Mouse (Mus musculus) lung, postnatal 0 days (tissue): ENCODE data around the gene Svep1. TPM values are rescaled to one million over a fixed set of nuclear protein-coding genes. Genes with fewer than 3 reads are reported as not detected.

ENCODE experiments used
- ATAC-seq: fragments of 200-750 bp; cut with Nextera tagmentation; 2 replicates; pipeline ENCODE4 v1.8.0; 2017; ENCODE audit warnings: moderate library complexity
- DNase-seq: peaks from one replicate; pipeline ENCODE4 v3.0.0-alpha.2; 2016; ENCODE audit warnings: low spot score
- H3K27ac ChIP-seq: fragments of 300-500 bp; sonication (generic); 2 replicates; pipeline ENCODE4 v1.5.1; 2014; ENCODE audit warnings: antibody characterized with exemption, mild to moderate bottlenecking, low read length, mixed read lengths
- H3K27me3 ChIP-seq: fragments of 300-500 bp; sonication (generic); replicated peaks from 2 replicates; pipeline ENCODE4 v1.6.1; 2014; ENCODE audit warnings: low read length, mixed read lengths; ENCODE audit not compliant: insufficient read depth
- H3K36me3 ChIP-seq: fragments of 300-500 bp; sonication (generic); 2 replicates; pipeline ENCODE4 v1.6.1; 2014; ENCODE audit warnings: low read length, mixed read lengths; ENCODE audit not compliant: insufficient read depth
- H3K4me1 ChIP-seq: fragments of 300-500 bp; sonication (generic); 2 replicates; pipeline ENCODE4 v1.6.1; 2014; ENCODE audit warnings: antibody characterized with exemption, low read depth, low read length, mixed read lengths; ENCODE audit not compliant: insufficient read depth
- H3K4me2 ChIP-seq: fragments of 300-500 bp; sonication (generic); replicated peaks from 2 replicates; pipeline ENCODE4 v1.6.1; 2014; ENCODE audit warnings: low read depth, mild to moderate bottlenecking, low read length, moderate library complexity, mixed read lengths
- H3K4me3 ChIP-seq: fragments of 300-500 bp; sonication (generic); 2 replicates; pipeline ENCODE4 v1.5.1; 2014; ENCODE audit warnings: low read depth, low read length
- H3K9ac ChIP-seq: fragments of 300-500 bp; sonication (generic); replicated peaks from 2 replicates; pipeline ENCODE4 v1.6.1; 2014; ENCODE audit warnings: low read depth, mild to moderate bottlenecking
- H3K9me3 ChIP-seq: fragments of 300-500 bp; sonication (generic); 2 replicates; pipeline ENCODE4 v1.6.1; 2016; ENCODE audit warnings: low read length, mixed read lengths
- CTCF ChIP-seq: IDR thresholded peaks from 2 replicates; pipeline ENCODE4 v1.5.1; 2016; ENCODE audit warnings: antibody characterized with exemption, mild to moderate bottlenecking
- EP300 ChIP-seq: IDR thresholded peaks from 2 replicates; pipeline ENCODE4 v1.6.1; 2016; ENCODE audit warnings: antibody characterized with exemption, mild to moderate bottlenecking, control low read depth
- whole genome bisulfite sequencing: fragments of 180-500 bp; shearing (Covaris S2); extraction: QIAGEN DNeasy Blood & Tissue Kit; methylation state at CpG from one replicate; pipeline ENCODE4 v1.1.7; 2014; 5-methylcytosine and 5-hydroxymethylcytosine counted together
- polyA plus RNA-seq: library from polyadenylated mRNA; unstranded; fragments of >200 nt; fragmentation: Nextera tagmentation; extraction: Ambion mirVana; gene quantifications from 2 replicates; pipeline ENCODE4 v1.2.1, GENCODE M21; 2015

The Svep1 gene
- polyA plus RNA-seq, 1 experiment from 2014 or later = 3.9 TPM

GRCm38 (mm10) chr4:58161901-58162300 lies 44.8 kb downstream of the Svep1 start:
- H3K9ac ChIP-seq = no peak overlapping the region
- 69% methylated on average over 2 of the region's 2 CpGs for WGBS
- DNase-seq = no peak
- no peaks in the 10 kb centered on the region for H3K27me3 ChIP-seq
- no peak for ATAC-seq
- H3K9me3 ChIP-seq = no peaks in the 10 kb centered on the region
- H3K36me3 ChIP-seq = no peaks in the 10 kb centered on the region
- no peaks in the 10 kb centered on the region for H3K4me1 ChIP-seq
- TF ChIP-seq CTCF (no peak), EP300 (no peak)
- no peak overlapping the region for H3K27ac ChIP-seq
- no peak overlapping the region for H3K4me2 ChIP-seq
- H3K4me3 ChIP-seq = no peak overlapping the region

GRCm38 (mm10) chr4:58159564-58159963 lies 47.1 kb downstream of the Svep1 start:
- WGBS = 29% methylated on average over 1 of the region's 1 CpGs
- no peak overlapping the region for H3K4me2 ChIP-seq
- no peak overlapping the region for H3K9ac ChIP-seq
- DNase-seq (no peak), ATAC-seq (no peak)
- TF ChIP-seq CTCF (no peak), EP300 (no peak)
- no peaks in the 10 kb centered on the region for H3K36me3 ChIP-seq
- H3K9me3 ChIP-seq = no peaks in the 10 kb centered on the region
- H3K27me3 ChIP-seq = no peaks in the 10 kb centered on the region
- H3K4me1 ChIP-seq = no peaks in the 10 kb centered on the region
- no peak overlapping the region for H3K27ac ChIP-seq
- H3K4me3 ChIP-seq = no peak overlapping the region

- DNase-seq (peak; percentile 40), ATAC-seq (no peak)
- H3K4me2 ChIP-seq = no peak overlapping the region
- H3K4me3 ChIP-seq = no peak overlapping the region
- H3K9ac ChIP-seq = no peak overlapping the region
- no peak overlapping the region for H3K27ac ChIP-seq
- WGBS = 59% methylated on average over 3 of the region's 3 CpGs
- H3K9me3 ChIP-seq = peaks cover 3% of the 10 kb centered on the region; the same call in 1 of the 2 replicates
- H3K36me3 ChIP-seq = no peaks in the 10 kb centered on the region
- H3K4me1 ChIP-seq = no peaks in the 10 kb centered on the region
- H3K27me3 ChIP-seq = no peaks in the 10 kb centered on the region
- TF ChIP-seq CTCF = no peak
- no peak for TF ChIP-seq EP300
Measured at GRCm38 (mm10) chr4:58150301-58150700, 56.4 kb downstream of the Svep1 start.

- peak; percentile 61 for ATAC-seq
- WGBS = 29% methylated on average over 1 of the region's 1 CpGs
Measured at GRCm38 (mm10) chr4:58149186-58149585, 57.5 kb downstream of the Svep1 start.

DNA sequence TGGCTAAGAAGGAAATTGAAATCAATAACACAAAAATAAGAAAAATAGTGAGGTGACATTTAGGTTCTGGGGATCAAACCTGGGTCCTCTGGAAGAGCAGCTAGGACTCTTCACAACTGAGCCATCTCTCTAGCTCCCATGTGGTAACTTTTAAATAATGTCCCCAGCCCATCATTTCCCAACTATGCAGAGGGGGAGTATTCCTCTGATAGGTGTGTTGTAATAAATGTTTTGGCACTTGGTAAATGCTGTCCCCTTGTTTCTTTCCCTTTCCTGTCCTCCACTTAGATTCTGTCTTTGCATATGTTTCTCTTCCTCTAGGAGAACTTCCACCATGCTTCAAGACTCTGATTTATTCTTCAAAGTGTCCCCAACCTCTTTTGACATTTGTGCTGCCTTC lies 58.1 kb downstream of the Svep1 start:
- peaks cover 3% of the 10 kb centered on the region; the same call in 1 of the 2 replicates for H3K9me3 ChIP-seq

More at GRCm38 (mm10) chr4:58149186-58149585, 57.5 kb downstream of the Svep1 start:
- no peaks in the 10 kb centered on the region for H3K36me3 ChIP-seq
- no peaks in the 10 kb centered on the region for H3K4me1 ChIP-seq
- no peak overlapping the region for H3K4me2 ChIP-seq
- H3K27ac ChIP-seq = peak overlapping the region; percentile 34
- no peak overlapping the region for H3K4me3 ChIP-seq
- DNase-seq = peak; percentile 75
- H3K9ac ChIP-seq = no peak overlapping the region
- peaks cover 3% of the 10 kb centered on the region; the same call in 1 of the 2 replicates for H3K9me3 ChIP-seq
- TF ChIP-seq EP300 (peak; percentile 53), CTCF (no peak)
- H3K27me3 ChIP-seq = no peaks in the 10 kb centered on the region

DNA sequence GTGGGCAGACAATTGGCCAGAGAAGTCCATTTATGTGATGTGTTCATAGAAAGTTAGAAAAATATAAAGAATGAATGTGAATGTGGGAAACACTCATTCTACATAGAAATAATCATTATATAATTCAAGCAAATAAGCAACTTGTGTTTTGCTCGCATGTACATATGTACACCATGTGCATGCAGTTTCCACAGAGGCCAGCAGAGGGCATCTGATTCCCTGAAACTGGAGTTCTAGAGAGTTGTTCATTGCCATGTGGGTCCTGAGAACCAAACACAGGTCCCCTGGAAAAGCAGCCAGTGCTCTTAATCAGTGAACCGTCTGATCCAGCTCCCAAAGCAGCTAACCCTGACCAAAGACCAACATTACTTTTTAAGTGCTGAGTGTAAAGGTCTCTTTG lies 60.0 kb downstream of the Svep1 start:
- H3K4me2 ChIP-seq = no peak overlapping the region
- H3K36me3 ChIP-seq = no peaks in the 10 kb centered on the region
- DNase-seq = no peak
- H3K4me1 ChIP-seq = no peaks in the 10 kb centered on the region
- H3K9me3 ChIP-seq = peaks cover 3% of the 10 kb centered on the region; the same call in 1 of the 2 replicates
- no peak for ATAC-seq
- no peak overlapping the region for H3K4me3 ChIP-seq
- 94% methylated on average over 2 of the region's 2 CpGs for WGBS
- H3K9ac ChIP-seq = no peak overlapping the region
- no peak overlapping the region for H3K27ac ChIP-seq
- TF ChIP-seq EP300 (no peak), CTCF (peak; percentile 32)
- no peaks in the 10 kb centered on the region for H3K27me3 ChIP-seq

More for the DNA sequence above, 58.1 kb downstream of the Svep1 start:
- no peak for TF ChIP-seq CTCF
- no peak for TF ChIP-seq EP300
- Histone ChIP-seq H3K27ac (peak overlapping the region; percentile 40), H3K27me3 (no peaks in the 10 kb centered on the region), H3K36me3 (no peaks in the 10 kb centered on the region), H3K4me2 (no peak overlapping the region), H3K9ac (no peak overlapping the region), H3K4me3 (no peak overlapping the region), H3K4me1 (no peaks in the 10 kb centered on the region)
- DNase-seq (peak; percentile 65), ATAC-seq (peak; percentile 52; the same call in 1 of the 2 replicates)
